8 mouse cellular contexts compared by ENCODE assay signal in genomic region chr5:124326829-124327228, GRCm38 (mm10). TPM values are rescaled to one million over a fixed set of nuclear protein-coding genes. Genes with fewer than 3 reads are reported as not detected.
DNase-seq lines count a peak whose midpoint lies in the region; ATAC-seq and TF ChIP-seq lines count a peak whose summit lies in the region.

No protein-coding gene starts in this region.

- peaks cover 6% of the 10 kb centered on the region for H3K4me1 ChIP-seq in liver, adult 2 months (ENCODE audit: control insufficient read depth, insufficient read depth, low read length)
- peaks cover 16% of the 10 kb centered on the region for H3K4me1 ChIP-seq in embryonic facial prominence, embryonic 13.5 days
- peaks cover 9% of the 10 kb centered on the region for H3K4me1 ChIP-seq in intestine, embryonic 15.5 days (replicated peaks)
- peaks cover 25% of the 10 kb centered on the region for H3K4me1 ChIP-seq in neural tube, embryonic 13.5 days (replicated peaks)

- peak overlapping the region; percentile 22; the same call in 1 of the 2 replicates for H3K9ac ChIP-seq in liver, adult 2 months (ENCODE audit: low read depth, low read length)
- H3K9ac ChIP-seq in embryonic facial prominence, embryonic 13.5 days: peak overlapping the region; percentile 83
- H3K9ac ChIP-seq in intestine, embryonic 15.5 days: peak overlapping the region; percentile 80
- H3K9ac ChIP-seq in neural tube, embryonic 13.5 days: peak overlapping the region; percentile 91

- H3K27ac ChIP-seq in liver, adult 2 months (replicated peaks; ENCODE audit: insufficient read depth, low read depth, low read length): no peak overlapping the region
- peak overlapping the region; percentile 96 for H3K27ac ChIP-seq in embryonic facial prominence, embryonic 13.5 days
- H3K27ac ChIP-seq in intestine, embryonic 15.5 days: no peak overlapping the region
- peak overlapping the region; percentile 98 for H3K27ac ChIP-seq in neural tube, embryonic 13.5 days (replicated peaks)

- peak overlapping the region; percentile 86 for H3K4me2 ChIP-seq in embryonic facial prominence, embryonic 13.5 days
- peak overlapping the region; percentile 67 for H3K4me2 ChIP-seq in intestine, embryonic 15.5 days (replicated peaks)
- peak overlapping the region; percentile 91 for H3K4me2 ChIP-seq in neural tube, embryonic 13.5 days

- H3K36me3 ChIP-seq in liver, adult 2 months (ENCODE audit: control insufficient read depth, insufficient read depth, low read length): no peaks in the 10 kb centered on the region
- H3K36me3 ChIP-seq in embryonic facial prominence, embryonic 13.5 days: peaks cover 10% of the 10 kb centered on the region
- peaks cover 4% of the 10 kb centered on the region; the same call in 1 of the 2 replicates for H3K36me3 ChIP-seq in intestine, embryonic 15.5 days
- peaks cover 26% of the 10 kb centered on the region for H3K36me3 ChIP-seq in neural tube, embryonic 13.5 days

- no peak for DNase-seq in liver, adult 2 months (ENCODE audit: extremely low read depth, low read depth, low spot score)
- DNase-seq in liver: no peak
- DNase-seq in left cerebral cortex, postnatal 36 days (ENCODE audit: low spot score in 2 of 2): no peak
- no peak for DNase-seq in embryo, embryonic 10 days (ENCODE audit: low spot score)
- no peak for DNase-seq in layer of hippocampus, postnatal 36 days

- intact Hi-C loops in left cerebral cortex, postnatal 36 days (cut with DNase I): loop anchor here (1.0 kb wide), 1 partner anchor 25 kb away; no protein-coding TSS in a partner anchor

- H3K79me2 ChIP-seq in liver, adult 2 months (ENCODE audit: control insufficient read depth, insufficient read depth, low read length): no peaks in the 10 kb centered on the region; the same call in 1 of the 2 replicates

- H3K27me3 ChIP-seq in liver, adult 2 months (ENCODE audit: control insufficient read depth, insufficient read depth, low read length): no peaks in the 10 kb centered on the region
- H3K27me3 ChIP-seq in embryonic facial prominence, embryonic 13.5 days: no peaks in the 10 kb centered on the region
- no peaks in the 10 kb centered on the region for H3K27me3 ChIP-seq in intestine, embryonic 15.5 days (replicated peaks)
- no peaks in the 10 kb centered on the region for H3K27me3 ChIP-seq in neural tube, embryonic 13.5 days

- H3K4me3 ChIP-seq in liver, adult 2 months (ENCODE audit: insufficient read depth, low read depth, low read length): no peak overlapping the region
- peak overlapping the region; percentile 69 for H3K4me3 ChIP-seq in embryonic facial prominence, embryonic 13.5 days
- peak overlapping the region; percentile 73 for H3K4me3 ChIP-seq in intestine, embryonic 15.5 days (replicated peaks)
- H3K4me3 ChIP-seq in neural tube, embryonic 13.5 days: peak overlapping the region; percentile 67

- TF ChIP-seq POLR2A in liver, adult 2 months (IDR thresholded peaks at IDR 0.05; ENCODE audit: extremely low read depth, insufficient read depth, low read length): no peak

- no peak for ATAC-seq in embryonic facial prominence, embryonic 13.5 days (ENCODE audit: insufficient number of reproducible peaks, insufficient read depth, low FRiP score, low TSS enrichment, low read depth)
- no peak for ATAC-seq in intestine, embryonic 15.5 days
- no peak for ATAC-seq in neural tube, embryonic 13.5 days (ENCODE audit: low read depth)

- no peak for TF ChIP-seq CTCF in liver, adult 2 months (IDR thresholded peaks at IDR 0.05; ENCODE audit: low read depth, low read length)

- no peaks in the 10 kb centered on the region for H3K9me3 ChIP-seq in embryonic facial prominence, embryonic 13.5 days
- H3K9me3 ChIP-seq in intestine, embryonic 15.5 days: no peaks in the 10 kb centered on the region
- no peaks in the 10 kb centered on the region for H3K9me3 ChIP-seq in neural tube, embryonic 13.5 days

- 9% methylated on average over 8 of the region's 8 CpGs for WGBS in liver, adult 2 months
- 8% methylated on average over 8 of the region's 8 CpGs for WGBS in embryonic facial prominence, embryonic 13.5 days
- 2% methylated on average over 8 of the region's 8 CpGs for WGBS in intestine, embryonic 15.5 days
- WGBS in neural tube, embryonic 13.5 days: 3% methylated on average over 8 of the region's 8 CpGs

RNA-seq across cellular contexts. Expression of gene Mphosph9, which starts 0.9 kb away (rescaled TPM):
- total RNA-seq in liver, adult 2 months (2014; rRNA removed): 2.3 and 3.4 TPM in 2 replicates
- polyA plus RNA-seq in liver, adult 2 months (2012; rRNA removed): 0.54 and 1.1 TPM in 2 replicates
- 12.5 and 14.0 TPM in 2 replicates for polyA plus RNA-seq in embryonic facial prominence, embryonic 13.5 days (2015; fragmentation: Nextera tagmentation; extraction: Ambion mirVana)
- polyA plus RNA-seq in intestine, embryonic 15.5 days (2015; fragmentation: Nextera tagmentation; extraction: Ambion mirVana): 8.0 and 10.3 TPM in 2 replicates
- 13.5 and 14.5 TPM in 2 replicates for polyA plus RNA-seq in neural tube, embryonic 13.5 days (2015; fragmentation: Nextera tagmentation; extraction: Ambion mirVana)
- total RNA-seq in left cerebral cortex, postnatal 36 days (2021): 10 to 100 TPM; 19.6 to 23.8 TPM
- 10 to 100 TPM; 16.8 to 20.5 TPM for total RNA-seq in layer of hippocampus, postnatal 36 days (2021)

RNA-seq across cellular contexts. Expression of gene 2810006K23Rik, which starts 1.1 kb away (rescaled TPM):
- total RNA-seq in liver, adult 2 months (2014; rRNA removed): 6.3 and 7.3 TPM in 2 replicates
- polyA plus RNA-seq in liver, adult 2 months (2012; rRNA removed): 5.1 and 5.3 TPM in 2 replicates
- polyA plus RNA-seq in embryonic facial prominence, embryonic 13.5 days (2015; fragmentation: Nextera tagmentation; extraction: Ambion mirVana): 17.7 and 19.4 TPM in 2 replicates
- polyA plus RNA-seq in intestine, embryonic 15.5 days (2015; fragmentation: Nextera tagmentation; extraction: Ambion mirVana): 13.4 and 15.5 TPM in 2 replicates
- 16.0 and 17.0 TPM in 2 replicates for polyA plus RNA-seq in neural tube, embryonic 13.5 days (2015; fragmentation: Nextera tagmentation; extraction: Ambion mirVana)
- total RNA-seq in left cerebral cortex, postnatal 36 days (2021): 10 to 100 TPM; 14.4 to 15.4 TPM
- total RNA-seq in layer of hippocampus, postnatal 36 days (2021): 10 to 100 TPM; 15.5 to 16.6 TPM

RNA-seq across cellular contexts. Expression of gene Cdk2ap1, which starts 36.1 kb away (rescaled TPM):
- 13.4 and 14.2 TPM in 2 replicates for total RNA-seq in liver, adult 2 months (2014; rRNA removed)
- polyA plus RNA-seq in liver, adult 2 months (2012; rRNA removed): 33.5 and 38.2 TPM in 2 replicates
- polyA plus RNA-seq in embryonic facial prominence, embryonic 13.5 days (2015; fragmentation: Nextera tagmentation; extraction: Ambion mirVana): 40.1 and 43.8 TPM in 2 replicates
- polyA plus RNA-seq in intestine, embryonic 15.5 days (2015; fragmentation: Nextera tagmentation; extraction: Ambion mirVana): 69.0 and 118 TPM in 2 replicates
- polyA plus RNA-seq in neural tube, embryonic 13.5 days (2015; fragmentation: Nextera tagmentation; extraction: Ambion mirVana): 90.3 and 94.3 TPM in 2 replicates
- total RNA-seq in left cerebral cortex, postnatal 36 days (2021): 100 to 1,000 TPM; 142 to 165 TPM
- total RNA-seq in layer of hippocampus, postnatal 36 days (2021): 10 to 100 TPM; 95.1 to 99.2 TPM

Comparison
In these comparisons a context has a peak if more than half of its experiments do, and no peak if none do; other contexts are left out.
1. H3K27ac ChIP-seq: peak in embryonic facial prominence, embryonic 13.5 days (single experiment) and neural tube, embryonic 13.5 days (single experiment); none in liver, adult 2 months (single experiment) and intestine, embryonic 15.5 days (single experiment).
2. H3K9ac ChIP-seq: peak in every context shown above with its lines; median percentile 91 in neural tube, embryonic 13.5 days; 83 in embryonic facial prominence, embryonic 13.5 days; 80 in intestine, embryonic 15.5 days; 22 in liver, adult 2 months.
3. Peak in every context shown above with its lines, with median percentiles within 50 percentile points of each other: H3K4me2 ChIP-seq.